Mouse (Mus musculus) heart, postnatal 0 days (tissue): ENCODE measurements around the gene Nectin2.

ENCODE experiments used
- CTCF ChIP-seq: IDR thresholded peaks from 2 replicates; pipeline ENCODE4 v1.5.1; 2016; ENCODE audit warnings: antibody characterized with exemption, control low read depth, low read depth
- EP300 ChIP-seq: IDR thresholded peaks from 2 replicates; pipeline ENCODE4 v1.6.1; 2016; ENCODE audit warnings: antibody characterized with exemption, low read depth

- TF ChIP-seq CTCF (no peak), EP300 (no peak)
Observed at GRCm38 (mm10) chr7:19691434-19691833, 58.8 kb downstream of the Nectin2 start.
